Mouse (Mus musculus): ENCODE measurements around the gene Ing3. TPM values are rescaled to one million over a fixed set of nuclear protein-coding genes. Genes with fewer than 3 reads are reported as not detected.

Gene Ing3
- polyA plus RNA-seq, 1 experiment from 2014 or later: 64.8 TPM

DNA sequence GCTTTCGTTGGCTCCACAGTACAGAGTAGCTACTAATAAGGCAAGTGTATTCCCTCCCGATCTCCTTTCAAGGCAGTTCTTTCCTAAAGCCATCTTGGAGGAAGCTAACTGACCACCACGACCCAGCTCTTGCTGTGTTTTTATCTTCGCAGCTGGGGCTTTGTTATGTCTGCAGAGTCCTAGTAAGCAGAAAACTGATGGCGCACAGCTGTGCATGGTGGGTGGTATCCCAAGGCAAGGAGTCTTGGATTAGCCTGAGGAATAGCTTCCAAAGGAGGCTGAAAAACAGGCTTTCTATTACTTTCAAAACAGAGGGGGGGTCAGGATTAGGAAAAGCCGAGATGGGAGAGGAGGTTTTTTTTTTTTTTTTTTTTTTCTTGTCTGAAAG, 53.8 kb downstream of the Ing3 start:
- Histone ChIP-seq H3K27me3 (ENCODE audit: insufficient read depth, low read length) (no peaks in the 10 kb centered on the region), H3K4me3 (ENCODE audit: low read length) (no peak overlapping the region), H3K4me2 (replicated peaks; ENCODE audit: low read depth, low read length) (0 out of 2 replicates have a peak overlapping the region, but pooled peaks have one; percentile 15), H3K9me3 (ENCODE audit: low read length) (no peaks in the 10 kb centered on the region), H3K36me3 (ENCODE audit: insufficient read depth, low read length) (no peaks in the 10 kb centered on the region), H3K27ac (ENCODE audit: low read length) (peak overlapping the region; percentile 87), H3K4me1 (ENCODE audit: insufficient read depth, low read length) (peaks cover 55% of the 10 kb centered on the region), H3K9ac (replicated peaks; ENCODE audit: low read length) (0 out of 2 replicates have a peak overlapping the region, but pooled peaks have one; percentile 2)
- 10% methylated on average over 6 of the region's 6 CpGs for WGBS
- ATAC-seq (ENCODE audit: low FRiP score, low TSS enrichment): peak; percentile 86

GRCm38 (mm10) chr6:22003959-22004543, 54.7 kb downstream of the Ing3 start:
- 0 out of 2 replicates have a peak overlapping the region, but pooled peaks have one; percentile 5 for H3K4me2 ChIP-seq (replicated peaks; ENCODE audit: low read depth, low read length)
- peak overlapping the region; percentile 87 for H3K27ac ChIP-seq (ENCODE audit: low read length)
- H3K9me3 ChIP-seq (ENCODE audit: low read length): no peaks in the 10 kb centered on the region
- H3K36me3 ChIP-seq (ENCODE audit: insufficient read depth, low read length): no peaks in the 10 kb centered on the region
- peaks cover 47% of the 10 kb centered on the region for H3K4me1 ChIP-seq (ENCODE audit: insufficient read depth, low read length)
- 55% methylated on average over 10 of the region's 10 CpGs for WGBS
- 0 out of 2 replicates have a peak, but pooled peaks have one; percentile 13 for ATAC-seq (ENCODE audit: low FRiP score, low TSS enrichment)
- no peak overlapping the region for H3K4me3 ChIP-seq (ENCODE audit: low read length)
- H3K27me3 ChIP-seq (ENCODE audit: insufficient read depth, low read length): no peaks in the 10 kb centered on the region
- no peak overlapping the region for H3K9ac ChIP-seq (replicated peaks; ENCODE audit: low read length)

- Histone ChIP-seq H3K9me3 (ENCODE audit: low read length) (no peaks in the 10 kb centered on the region), H3K27me3 (ENCODE audit: insufficient read depth, low read length) (no peaks in the 10 kb centered on the region), H3K27ac (ENCODE audit: low read length) (no peak overlapping the region), H3K36me3 (ENCODE audit: insufficient read depth, low read length) (no peaks in the 10 kb centered on the region), H3K4me3 (ENCODE audit: low read length) (no peak overlapping the region), H3K4me1 (ENCODE audit: insufficient read depth, low read length) (peaks cover 22% of the 10 kb centered on the region; the same call in 1 of the 2 replicates), H3K4me2 (replicated peaks; ENCODE audit: low read depth, low read length) (no peak overlapping the region), H3K9ac (replicated peaks; ENCODE audit: low read length) (no peak overlapping the region)
- 92% methylated on average over 7 of the region's 7 CpGs for WGBS
- no peak for ATAC-seq (ENCODE audit: low FRiP score, low TSS enrichment)
Measured at GRCm38 (mm10) chr6:22008346-22008745, 59.0 kb downstream of the Ing3 start.

- no peak overlapping the region for H3K9ac ChIP-seq (replicated peaks; ENCODE audit: low read length)
- H3K27ac ChIP-seq (ENCODE audit: low read length): no peak overlapping the region
- no peaks in the 10 kb centered on the region for H3K36me3 ChIP-seq (ENCODE audit: insufficient read depth, low read length)
- no peak overlapping the region for H3K4me3 ChIP-seq (ENCODE audit: low read length)
- H3K9me3 ChIP-seq (ENCODE audit: low read length): no peaks in the 10 kb centered on the region
- H3K4me2 ChIP-seq (replicated peaks; ENCODE audit: low read depth, low read length): no peak overlapping the region
- no peak for ATAC-seq (ENCODE audit: low FRiP score, low TSS enrichment)
- H3K27me3 ChIP-seq (ENCODE audit: insufficient read depth, low read length): no peaks in the 10 kb centered on the region
- 0 out of 2 replicates have a peak, but pooled peaks cover 6% of the 10 kb centered on the region for H3K4me1 ChIP-seq (ENCODE audit: insufficient read depth, low read length)
- 87% methylated on average over 12 of the region's 12 CpGs for WGBS
Measured at GRCm38 (mm10) chr6:22010258-22010657, 60.9 kb downstream of the Ing3 start.

GRCm38 (mm10) chr6:22010761-22011281, 61.5 kb downstream of the Ing3 start:
- Histone ChIP-seq H3K36me3 (ENCODE audit: insufficient read depth, low read length) (no peaks in the 10 kb centered on the region), H3K27ac (ENCODE audit: low read length) (no peak overlapping the region), H3K9me3 (ENCODE audit: low read length) (no peaks in the 10 kb centered on the region), H3K4me3 (ENCODE audit: low read length) (no peak overlapping the region), H3K27me3 (ENCODE audit: insufficient read depth, low read length) (no peaks in the 10 kb centered on the region), H3K4me2 (replicated peaks; ENCODE audit: low read depth, low read length) (no peak overlapping the region), H3K4me1 (ENCODE audit: insufficient read depth, low read length) (0 out of 2 replicates have a peak, but pooled peaks cover 6% of the 10 kb centered on the region), H3K9ac (replicated peaks; ENCODE audit: low read length) (no peak overlapping the region)
- WGBS: 82% methylated on average over 11 of the region's 11 CpGs
- ATAC-seq (ENCODE audit: low FRiP score, low TSS enrichment): no peak

DNA sequence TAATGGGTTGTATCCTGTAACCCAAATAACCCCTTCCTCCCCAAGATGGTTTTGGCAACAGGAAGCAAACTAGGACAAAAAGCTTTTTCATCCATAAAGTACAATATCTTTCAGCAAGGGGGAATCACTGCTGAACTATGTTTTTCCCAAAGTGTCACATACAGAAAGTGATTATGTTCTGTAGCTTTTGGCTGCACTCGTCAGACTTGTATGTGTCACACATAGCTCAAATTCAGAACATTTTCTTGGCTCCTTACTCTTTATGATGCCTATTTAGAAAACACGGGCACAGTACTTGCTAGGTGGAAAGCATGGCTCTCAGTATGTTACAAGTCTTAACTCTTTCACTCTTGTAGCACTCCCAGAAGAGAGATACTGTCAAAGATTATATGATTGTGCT, 62.2 kb downstream of the Ing3 start:
- 49% methylated on average over 2 of the region's 2 CpGs for WGBS
- no peak for ATAC-seq (ENCODE audit: low FRiP score, low TSS enrichment)
- Histone ChIP-seq H3K4me2 (replicated peaks; ENCODE audit: low read depth, low read length) (no peak overlapping the region), H3K4me3 (ENCODE audit: low read length) (no peak overlapping the region), H3K36me3 (ENCODE audit: insufficient read depth, low read length) (no peaks in the 10 kb centered on the region), H3K27ac (ENCODE audit: low read length) (no peak overlapping the region), H3K9ac (replicated peaks; ENCODE audit: low read length) (no peak overlapping the region), H3K4me1 (ENCODE audit: insufficient read depth, low read length) (0 out of 2 replicates have a peak, but pooled peaks cover 6% of the 10 kb centered on the region), H3K27me3 (ENCODE audit: insufficient read depth, low read length) (no peaks in the 10 kb centered on the region), H3K9me3 (ENCODE audit: low read length) (no peaks in the 10 kb centered on the region)

DNA sequence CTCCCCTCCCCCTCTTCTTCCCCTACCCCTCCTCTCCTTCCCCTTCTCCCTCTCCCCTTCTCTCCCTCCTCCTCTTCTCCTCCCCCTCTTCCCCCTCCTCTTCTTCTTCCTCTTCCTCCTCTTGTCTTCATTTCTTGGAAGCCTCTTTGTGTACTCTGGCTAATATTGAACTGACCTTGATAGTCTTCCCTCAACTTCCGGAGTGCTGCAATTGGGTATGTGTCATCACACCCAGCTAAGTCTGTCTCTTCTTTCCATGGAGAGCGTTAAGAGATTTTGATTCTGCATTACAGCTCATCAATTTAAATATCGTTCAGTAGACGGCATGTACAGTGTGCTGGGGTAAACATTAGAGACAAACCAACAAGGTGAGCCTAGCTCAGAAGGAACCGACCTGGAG, 62.7 kb downstream of the Ing3 start:
- Histone ChIP-seq H3K9ac (replicated peaks; ENCODE audit: low read length) (no peak overlapping the region), H3K4me2 (replicated peaks; ENCODE audit: low read depth, low read length) (no peak overlapping the region), H3K36me3 (ENCODE audit: insufficient read depth, low read length) (no peaks in the 10 kb centered on the region), H3K4me1 (ENCODE audit: insufficient read depth, low read length) (0 out of 2 replicates have a peak, but pooled peaks cover 9% of the 10 kb centered on the region), H3K4me3 (ENCODE audit: low read length) (no peak overlapping the region), H3K27me3 (ENCODE audit: insufficient read depth, low read length) (no peaks in the 10 kb centered on the region), H3K9me3 (ENCODE audit: low read length) (no peaks in the 10 kb centered on the region), H3K27ac (ENCODE audit: low read length) (no peak overlapping the region)
- WGBS: 55% methylated on average over 5 of the region's 5 CpGs
- ATAC-seq (ENCODE audit: low FRiP score, low TSS enrichment): no peak

GRCm38 (mm10) chr6:22012501-22012900, 63.1 kb downstream of the Ing3 start:
- 62% methylated on average over 5 of the region's 5 CpGs for WGBS
- ATAC-seq (ENCODE audit: low FRiP score, low TSS enrichment): no peak
- H3K4me1 ChIP-seq (ENCODE audit: insufficient read depth, low read length): 0 out of 2 replicates have a peak, but pooled peaks cover 9% of the 10 kb centered on the region
- H3K36me3 ChIP-seq (ENCODE audit: insufficient read depth, low read length): no peaks in the 10 kb centered on the region
- no peak overlapping the region for H3K4me2 ChIP-seq (replicated peaks; ENCODE audit: low read depth, low read length)
- no peak overlapping the region for H3K9ac ChIP-seq (replicated peaks; ENCODE audit: low read length)
- H3K27ac ChIP-seq (ENCODE audit: low read length): no peak overlapping the region
- no peaks in the 10 kb centered on the region for H3K9me3 ChIP-seq (ENCODE audit: low read length)
- H3K4me3 ChIP-seq (ENCODE audit: low read length): no peak overlapping the region
- H3K27me3 ChIP-seq (ENCODE audit: insufficient read depth, low read length): no peaks in the 10 kb centered on the region

- Histone ChIP-seq H3K4me1 (ENCODE audit: insufficient read depth, low read length) (peaks cover 11% of the 10 kb centered on the region; the same call in 1 of the 2 replicates), H3K9me3 (ENCODE audit: low read length) (no peaks in the 10 kb centered on the region), H3K27me3 (ENCODE audit: insufficient read depth, low read length) (no peaks in the 10 kb centered on the region), H3K4me2 (replicated peaks; ENCODE audit: low read depth, low read length) (no peak overlapping the region), H3K4me3 (ENCODE audit: low read length) (no peak overlapping the region), H3K27ac (ENCODE audit: low read length) (no peak overlapping the region), H3K9ac (replicated peaks; ENCODE audit: low read length) (no peak overlapping the region), H3K36me3 (ENCODE audit: insufficient read depth, low read length) (no peaks in the 10 kb centered on the region)
- no peak for ATAC-seq (ENCODE audit: low FRiP score, low TSS enrichment)
- 96% methylated on average over 3 of the region's 3 CpGs for WGBS
Measured at GRCm38 (mm10) chr6:22013394-22013793, 64.0 kb downstream of the Ing3 start.

DNA sequence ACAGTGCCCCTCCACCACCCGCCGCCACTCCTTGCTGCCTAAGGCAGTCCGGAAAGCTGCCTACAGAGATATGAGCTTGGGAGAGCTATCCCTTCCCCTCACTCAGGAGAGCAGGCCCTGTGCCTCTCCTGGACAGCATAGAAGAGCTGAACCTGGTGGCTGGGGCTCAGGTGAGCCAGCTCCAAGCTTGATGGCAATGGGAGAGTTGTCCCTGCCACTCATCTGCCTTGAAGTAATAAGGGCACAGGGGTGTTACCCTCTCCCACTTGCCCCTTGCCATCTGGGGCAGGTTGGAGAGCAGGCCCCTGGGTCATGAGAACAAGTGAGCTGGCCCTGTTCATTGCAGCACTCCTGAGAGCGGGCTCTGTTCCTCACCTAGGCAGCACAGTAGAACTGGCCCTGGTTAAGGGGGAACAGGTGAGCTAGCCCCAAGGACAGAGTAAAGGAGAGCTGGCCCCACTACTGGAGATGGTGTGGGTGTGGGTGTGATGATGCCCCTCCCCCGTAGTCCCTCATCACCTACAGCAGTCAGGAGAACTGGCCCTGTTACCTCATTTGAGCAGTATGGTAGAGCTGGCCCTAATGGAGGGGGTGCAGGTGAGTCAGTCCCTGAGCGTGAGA, 65.0 kb downstream of the Ing3 start:
- WGBS: 93% methylated on average over 6 of the region's 6 CpGs
- H3K27ac ChIP-seq (ENCODE audit: low read length): no peak overlapping the region
- peak; percentile 35; the same call in 1 of the 2 replicates for ATAC-seq (ENCODE audit: low FRiP score, low TSS enrichment)
- no peaks in the 10 kb centered on the region for H3K27me3 ChIP-seq (ENCODE audit: insufficient read depth, low read length)
- H3K4me3 ChIP-seq (ENCODE audit: low read length): no peak overlapping the region
- H3K4me2 ChIP-seq (replicated peaks; ENCODE audit: low read depth, low read length): no peak overlapping the region
- no peaks in the 10 kb centered on the region for H3K9me3 ChIP-seq (ENCODE audit: low read length)
- no peaks in the 10 kb centered on the region for H3K36me3 ChIP-seq (ENCODE audit: insufficient read depth, low read length)
- no peak overlapping the region for H3K9ac ChIP-seq (replicated peaks; ENCODE audit: low read length)
- peaks cover 21% of the 10 kb centered on the region for H3K4me1 ChIP-seq (ENCODE audit: insufficient read depth, low read length)

Measured in kidney, embryonic 16.5 days (tissue).